Mouse (Mus musculus) thymus, postnatal 10 days (tissue): ENCODE measurements around the gene Ifitm3.
"Not testable (repeated sequence)": the region's sequence is repeated elsewhere in the genome, so short reads cannot be mapped to it uniquely, and the experiment has no call there.

Experiments
- DNase-seq, 2 experiments: peaks; one replicate each; pipeline ENCODE4 v3.0.0; 2021; ENCODE audit warnings: low spot score in 2 of 2

Ifitm3 gene

GRCm38 (mm10) chr7:141010593-141010992 is at the start of gene Ifitm3:
Gene Ifitm3 (minus strand): TSS chr7:141010770.
- no peak for DNase-seq

GRCm38 (mm10) chr7:141059929-141060328 is 49.4 kb upstream of the Ifitm3 start:
- no peak for DNase-seq

- DNase-seq, result no peak
These were observed 48.2 kb upstream of the Ifitm3 start for GRCm38 (mm10) chr7:141058601-141059341.

- no peak for DNase-seq
These were observed 47.0 kb upstream of the Ifitm3 start for GRCm38 (mm10) chr7:141057541-141057940.

GRCm38 (mm10) chr7:141056976-141057375 is 46.4 kb upstream of the Ifitm3 start:
- DNase-seq, result no peak

- DNase-seq, result no peak
These were observed 45.2 kb upstream of the Ifitm3 start for GRCm38 (mm10) chr7:141055785-141056184.

- DNase-seq, result no peak
These were observed 41.9 kb upstream of the Ifitm3 start for GRCm38 (mm10) chr7:141052421-141052820.

- DNase-seq, result no peak
These were observed 41.4 kb upstream of the Ifitm3 start for GRCm38 (mm10) chr7:141052016-141052415.

- no peak for DNase-seq
These were observed 40.6 kb upstream of the Ifitm3 start for GRCm38 (mm10) chr7:141051060-141051685.

- DNase-seq, result no peak
These were observed 38.8 kb upstream of the Ifitm3 start for GRCm38 (mm10) chr7:141049326-141049725.

- DNase-seq, result peak; percentile 75 to 89
These were observed 38.0 kb upstream of the Ifitm3 start for GRCm38 (mm10) chr7:141048226-141049218.

GRCm38 (mm10) chr7:141047581-141048225 is 37.1 kb upstream of the Ifitm3 start:
- DNase-seq, result no peak

- DNase-seq, result no peak
These were observed 36.5 kb upstream of the Ifitm3 start for GRCm38 (mm10) chr7:141046931-141047580.

- no peak for DNase-seq
These were observed 32.0 kb upstream of the Ifitm3 start for GRCm38 (mm10) chr7:141042539-141042938.

GRCm38 (mm10) chr7:141041661-141042060 is 31.1 kb upstream of the Ifitm3 start:
- DNase-seq, result no peak

- no peak for DNase-seq
These were observed 30.5 kb upstream of the Ifitm3 start for GRCm38 (mm10) chr7:141040867-141041606.

- no peak for DNase-seq
These were observed 29.0 kb upstream of the Ifitm3 start for GRCm38 (mm10) chr7:141039386-141040107.

- no peak for DNase-seq
These were observed 27.8 kb upstream of the Ifitm3 start for GRCm38 (mm10) chr7:141038090-141039032.

- not testable (repeated sequence) for DNase-seq
These were observed 26.1 kb upstream of the Ifitm3 start for GRCm38 (mm10) chr7:141036624-141037023.
